Mouse (Mus musculus) MEL (cell line): ENCODE measurements around the gene Zfp113. TPM values are rescaled to one million over a fixed set of nuclear protein-coding genes. Genes with fewer than 3 reads are reported as not detected.
"Not testable (repeated sequence)": the region's sequence is repeated elsewhere in the genome, so short reads cannot be mapped to it uniquely, and the experiment has no call there.

Experiments
- DNase-seq: peaks from one replicate; pipeline ENCODE4 v3.0.0; 2011; ENCODE audit warnings: low read depth, low spot score
- H3K27ac ChIP-seq: 2 replicates; pipeline ENCODE4 v1.5.1; 2012; ENCODE audit warnings: low read depth, mild to moderate bottlenecking, control low read depth, low read length, moderate library complexity; ENCODE audit not compliant: control insufficient read depth
- H3K27me3 ChIP-seq, 2 experiments: fragments of 150-350 bp in 1 of 2; sonication (generic) in 1 of 2; 2 replicates each; pipeline ENCODE4 v1.6.1; 2012; ENCODE audit warnings: low read length in 2 of 2, mild to moderate bottlenecking in 2 of 2, improper control_type of control experiment in 1 of 2, moderate library complexity in 1 of 2; ENCODE audit not compliant: insufficient read depth in 2 of 2, control insufficient read depth in 1 of 2
- H3K36me3 ChIP-seq, 2 experiments: 2 replicates each; pipeline ENCODE4 v1.6.1; 2012 to 2014; ENCODE audit warnings: low read length in 2 of 2, improper control_type of control experiment in 1 of 2, inconsistent platforms in 1 of 2, mild to moderate bottlenecking in 1 of 2; ENCODE audit not compliant: insufficient read depth in 2 of 2, control insufficient read depth in 1 of 2
- H3K4me1 ChIP-seq, 2 experiments: fragments of 150-350 bp in 1 of 2; sonication (generic) in 1 of 2; 2 replicates each; pipeline ENCODE4 v1.6.1; 2012; ENCODE audit warnings: low read length in 2 of 2, improper control_type of control experiment in 1 of 2, mild to moderate bottlenecking in 1 of 2; ENCODE audit not compliant: insufficient read depth in 2 of 2, control insufficient read depth in 1 of 2
- H3K4me3 ChIP-seq, 2 experiments: fragments of 150-350 bp in 1 of 2; sonication (generic) in 1 of 2; 2 replicates each; pipeline ENCODE4 v1.5.1; 2012; ENCODE audit warnings: low read depth in 2 of 2, low read length in 2 of 2, mild to moderate bottlenecking in 2 of 2, moderate library complexity in 2 of 2, control low read depth in 1 of 2, improper control_type of control experiment in 1 of 2; ENCODE audit not compliant: control insufficient read depth in 1 of 2, insufficient read depth in 1 of 2
- H3K79me2 ChIP-seq: 2 replicates; pipeline ENCODE4 v1.6.1; 2012; ENCODE audit warnings: mild to moderate bottlenecking, low read length, moderate library complexity; ENCODE audit not compliant: control insufficient read depth, poor library complexity, insufficient read depth
- H3K9ac ChIP-seq: 2 replicates; pipeline ENCODE4 v1.6.1; 2012; ENCODE audit warnings: low read depth, mild to moderate bottlenecking, control low read depth, low read length, moderate library complexity; ENCODE audit not compliant: control insufficient read depth, poor library complexity, severe bottlenecking
- H3K9me3 ChIP-seq: fragments of 150-350 bp; sonication (generic); replicated peaks from 2 replicates; pipeline ENCODE4 v1.6.1; 2012; ENCODE audit warnings: mild to moderate bottlenecking, low read length, improper control_type of control experiment, moderate library complexity; ENCODE audit not compliant: insufficient read depth
- CHD1 ChIP-seq: IDR thresholded peaks from 2 replicates; pipeline ENCODE4 v1.6.1; 2012; ENCODE audit warnings: low read depth, mild to moderate bottlenecking, inconsistent platforms, low read length, improper control_type of control experiment
- CTCF ChIP-seq, 3 experiments: IDR thresholded peaks in 2 of 3; conservative IDR thresholded peaks in 1 of 3; 2 replicates each; pipeline ENCODE4 v1.5.1; 2011 to 2012; ENCODE audit warnings: low read length in 3 of 3, low read depth in 2 of 3, mild to moderate bottlenecking in 2 of 3, improper control_type of control experiment in 1 of 3, inconsistent platforms in 1 of 3, mixed read lengths in 1 of 3, moderate library complexity in 1 of 3; ENCODE audit not compliant: control insufficient read depth in 1 of 3, insufficient read depth in 1 of 3, poor library complexity in 1 of 3, severe bottlenecking in 1 of 3
- ELF1 ChIP-seq: IDR thresholded peaks from 2 replicates; pipeline ENCODE4 v1.6.1; 2014; ENCODE audit warnings: low read depth, mild to moderate bottlenecking, inconsistent platforms, low read length, improper control_type of control experiment, moderate library complexity
- ETS1 ChIP-seq: IDR thresholded peaks from 2 replicates; pipeline ENCODE4 v1.6.1; 2012; ENCODE audit warnings: low read depth, mild to moderate bottlenecking, inconsistent platforms, low read length, improper control_type of control experiment, moderate library complexity
- KAT2A ChIP-seq: conservative IDR thresholded peaks from 2 replicates; pipeline ENCODE4 v1.6.1; 2012; ENCODE audit warnings: low read depth, low read length, improper control_type of control experiment, inconsistent platforms
- MAX ChIP-seq: IDR thresholded peaks from 2 replicates; pipeline ENCODE4 v1.6.1; 2011; ENCODE audit warnings: low read length, improper control_type of control experiment
- MAZ ChIP-seq: IDR thresholded peaks from 2 replicates; pipeline ENCODE4 v1.6.1; 2012; ENCODE audit warnings: low read depth, mild to moderate bottlenecking, inconsistent platforms, low read length, improper control_type of control experiment
- MXI1 ChIP-seq: IDR thresholded peaks from 2 replicates; pipeline ENCODE4 v1.6.1; 2011; ENCODE audit warnings: mild to moderate bottlenecking, low read depth, low read length, improper control_type of control experiment
- MYC ChIP-seq: IDR thresholded peaks from 2 replicates; pipeline ENCODE4 v1.6.1; 2011; ENCODE audit warnings: low read depth, mild to moderate bottlenecking, low read length, improper control_type of control experiment, moderate library complexity
- POLR2AphosphoS2 ChIP-seq: IDR thresholded peaks from 2 replicates; pipeline ENCODE4 v1.6.1; 2011; ENCODE audit warnings: low read length, improper control_type of control experiment
- SMC3 ChIP-seq: IDR thresholded peaks from 2 replicates; pipeline ENCODE4 v1.6.1; 2011; ENCODE audit warnings: low read depth, low read length, improper control_type of control experiment
- TCF12 ChIP-seq: IDR thresholded peaks from 2 replicates; pipeline ENCODE4 v1.6.1; 2014; ENCODE audit warnings: low read depth, mild to moderate bottlenecking, inconsistent platforms, low read length, improper control_type of control experiment, moderate library complexity
- USF1 ChIP-seq: IDR thresholded peaks from 2 replicates; pipeline ENCODE4 v1.6.1; 2014; ENCODE audit warnings: low read depth, mild to moderate bottlenecking, inconsistent platforms, low read length, improper control_type of control experiment, moderate library complexity
- ZC3H11A ChIP-seq: IDR thresholded peaks from 2 replicates; pipeline ENCODE4 v1.6.1; 2012; ENCODE audit warnings: low read depth, mild to moderate bottlenecking, inconsistent platforms, low read length, improper control_type of control experiment
- ZMIZ1 ChIP-seq: IDR thresholded peaks from 2 replicates; pipeline ENCODE4 v1.6.1; 2012; ENCODE audit warnings: low read depth, mild to moderate bottlenecking, inconsistent platforms, low read length, improper control_type of control experiment, moderate library complexity
- ZNF384 ChIP-seq: IDR thresholded peaks from 2 replicates; pipeline ENCODE4 v1.6.1; 2012; ENCODE audit warnings: low read depth, mild to moderate bottlenecking, inconsistent platforms, low read length, improper control_type of control experiment
- polyA plus RNA-seq, 2 experiments: library from polyadenylated mRNA; stranded (reverse) in 1 of 2; unstranded in 1 of 2; fragments of >175 nt in 1 of 2; fragments of >200 nt in 1 of 2; gene quantifications; 2 replicates each; pipeline versions ENCODE4 v1.2.1 to v1.2.4; 2012; ENCODE audit warnings: low replicate concordance in 2 of 2, low read depth in 1 of 2; ENCODE audit not compliant: insufficient read length in 2 of 2, insufficient read depth in 1 of 2, missing spikeins in 1 of 2
- total RNA-seq: library from RNA; depleted of rRNA; stranded (reverse); fragments of 300-350 nt; gene quantifications from 2 replicates; pipeline ENCODE4 v1.2.3, GENCODE M21; 2012

Gene Zfp113
- total and polyA plus RNA-seq, 3 experiments = 6.8 to 6.9 TPM; not detected in 1

DNA sequence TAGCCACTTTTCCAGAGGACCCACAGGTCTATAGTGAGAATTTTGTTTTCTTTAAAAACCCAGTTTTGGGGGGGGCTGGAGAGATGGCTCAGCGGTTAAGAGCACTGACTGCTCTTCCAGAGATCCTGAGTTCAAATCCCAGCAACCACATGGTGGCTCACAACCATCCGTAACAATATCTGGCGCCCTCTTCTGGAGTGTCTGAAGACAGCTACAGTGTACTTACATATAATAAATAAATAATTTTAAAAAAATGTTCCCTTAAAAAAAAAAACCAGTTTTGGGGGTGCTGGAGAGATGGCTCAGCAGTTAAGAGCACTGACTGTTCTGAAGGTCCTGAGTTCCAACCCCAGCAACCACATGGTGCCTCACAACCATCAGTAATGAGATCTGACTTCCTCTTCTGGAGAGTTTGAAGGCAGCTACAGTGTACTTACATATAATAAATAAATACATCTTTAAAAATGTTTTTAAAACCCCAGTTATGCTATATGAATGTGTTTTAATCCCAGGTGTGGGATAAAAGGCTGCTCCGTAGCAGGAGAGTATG, 45.6 kb downstream of the Zfp113 start:
- H3K4me3 ChIP-seq, H3K79me2 ChIP-seq, H3K9me3 ChIP-seq, H3K4me1 ChIP-seq, H3K27me3 ChIP-seq: not testable (repeated sequence)
- peak overlapping the region; percentile 55 for H3K27ac ChIP-seq
- DNase-seq = peak; percentile 73
- H3K36me3 ChIP-seq = peaks cover 0 to 10% of the 10 kb centered on the region in 2 experiments; a peak in 2 of 4 replicates
- H3K9ac ChIP-seq = peak overlapping the region; percentile 40
- 0 out of 2 replicates have a peak, but pooled peaks have one; percentile 51 for TF ChIP-seq MXI1
- 0 out of 2 replicates have a peak, but pooled peaks have one; percentile 16 for TF ChIP-seq MAZ
- peak; percentile 59; the same call in 1 of the 2 replicates for TF ChIP-seq MYC
- TF ChIP-seq CTCF (IDR thresholded peaks at IDR 0.05 in 2 of 3, conservative IDR thresholded peaks at IDR 0.05 in 1 of 3; ENCODE audit: control insufficient read depth in 1 of 3, insufficient read depth in 1 of 3, low read depth in 2 of 3, low read length in 3 of 3, poor library complexity in 1 of 3, severe bottlenecking in 1 of 3) = 0 out of 6 replicates have a peak, but pooled peaks of 1 of the 3 experiments have one; percentile 5
- TF ChIP-seq ETS1 = 0 out of 2 replicates have a peak, but pooled peaks have one; percentile 10
- peak; percentile 37; the same call in 1 of the 2 replicates for TF ChIP-seq MAX
- TF ChIP-seq ZNF384 = peak; percentile 69

DNA sequence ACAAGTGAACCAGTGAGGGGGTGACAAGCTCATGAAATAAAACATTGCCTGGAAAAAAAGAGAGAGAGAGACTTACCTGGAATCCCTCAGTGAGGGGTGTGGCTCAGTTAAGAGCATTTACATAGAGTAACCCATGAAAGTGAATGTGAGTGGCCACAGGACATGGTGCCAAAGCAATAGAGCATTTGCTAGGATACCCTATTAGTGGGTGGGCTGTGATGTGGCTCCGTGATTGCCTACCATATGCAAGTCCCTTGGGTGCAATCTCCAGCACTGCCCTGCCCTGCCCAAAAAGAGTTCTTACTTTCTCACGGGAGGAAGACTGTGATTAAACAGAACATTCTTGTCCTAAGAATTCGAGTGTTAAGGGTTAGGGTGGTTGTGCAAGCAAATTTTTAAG, 48.4 kb downstream of the Zfp113 start:
- H3K9me3 ChIP-seq = no peaks in the 10 kb centered on the region
- TF ChIP-seq USF1 = no peak
- no peak for TF ChIP-seq ZMIZ1
- TF ChIP-seq KAT2A = no peak
- no peak for TF ChIP-seq ZC3H11A
- TF ChIP-seq TCF12 = no peak
- TF ChIP-seq POLR2AphosphoS2 = no peak
- TF ChIP-seq SMC3 = no peak
- TF ChIP-seq ELF1 = no peak
- no peak for TF ChIP-seq CHD1
- peaks cover 2 to 10% of the 10 kb centered on the region in 2 experiments for H3K36me3 ChIP-seq
- no peaks in the 10 kb centered on the region for H3K79me2 ChIP-seq
- no peaks in the 10 kb centered on the region for H3K27me3 ChIP-seq
- H3K27ac ChIP-seq = no peak overlapping the region
- no peak for DNase-seq
- H3K9ac ChIP-seq = no peak overlapping the region
- H3K4me1 ChIP-seq = peaks cover 2 to 10% of the 10 kb centered on the region in 2 experiments
- H3K4me3 ChIP-seq = no peak overlapping the region
